Mouse (Mus musculus) erythroblast, embryonic 14.5 days (primary cell): ENCODE measurements around the gene Ankdd1a.

ENCODE experiments used
- GATA1 ChIP-seq: IDR thresholded peaks from 2 replicates; pipeline ENCODE4 v1.6.1; 2012; ENCODE audit warnings: low read length, inconsistent platforms, mixed read lengths
- TAL1 ChIP-seq: IDR thresholded peaks from 3 replicates; pipeline ENCODE4 v1.6.1; 2012; ENCODE audit warnings: low read length, inconsistent platforms, mixed read lengths

DNA sequence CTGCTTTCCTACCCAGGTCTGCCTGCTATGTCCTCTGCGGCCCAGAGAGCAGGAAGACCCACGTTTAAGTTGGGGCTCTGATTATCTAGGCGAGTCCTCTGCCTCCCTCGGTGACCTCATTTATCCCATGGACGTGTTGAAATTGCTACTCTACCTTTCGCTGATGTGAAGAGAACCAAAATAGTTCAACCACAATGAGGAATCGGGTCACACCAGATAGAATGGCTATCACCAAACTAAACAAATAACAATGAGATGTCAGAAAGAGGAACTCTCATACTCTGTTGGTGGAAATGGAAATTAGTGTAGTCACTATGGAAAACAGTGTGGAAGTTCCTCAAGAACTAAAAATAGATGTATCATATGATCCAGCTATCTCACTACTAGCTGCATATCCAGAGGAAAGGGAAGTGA, 22.1 kb upstream of the Ankdd1a start:
- TF ChIP-seq TAL1 (no peak), GATA1 (no peak)
